Mouse (Mus musculus): Measurements from ENCODE around the gene Actr5. TPM values are rescaled to one million over a fixed set of nuclear protein-coding genes. Genes with fewer than 3 reads are reported as not detected.

Gene Actr5
- polyA plus RNA-seq, 1 experiment = 9.4 TPM

- H3K27me3 ChIP-seq (ENCODE audit: control insufficient read depth, insufficient read depth, low read length) = peaks cover 47% of the 10 kb centered on the region
- TF ChIP-seq POLR2A (IDR thresholded peaks at IDR 0.05; ENCODE audit: low read depth, low read length) (no peak), CTCF (IDR thresholded peaks at IDR 0.05; ENCODE audit: extremely low read depth, insufficient read depth, insufficient read length, insufficient replicate concordance) (peak; percentile 54; the same call in 1 of the 2 replicates)
- no peak overlapping the region for H3K4me3 ChIP-seq (ENCODE audit: extremely low read depth, insufficient read depth, insufficient read length)
- 10% methylated on average over 53 of the region's 53 CpGs for WGBS
- DNase-seq (ENCODE audit: low read depth in 1 of 2, low spot score in 2 of 2) = peak; percentile 60 to 61
- peaks cover 6% of the 10 kb centered on the region for H3K4me1 ChIP-seq (ENCODE audit: control insufficient read depth, insufficient read depth, insufficient read length)
- no peak overlapping the region for H3K27ac ChIP-seq (ENCODE audit: insufficient read depth, low read length)
- H3K36me3 ChIP-seq (ENCODE audit: control insufficient read depth, insufficient read depth, low read length) = no peaks in the 10 kb centered on the region
These were observed 10.9 kb upstream of the Actr5 start for GRCm38 (mm10) chr2:158613541-158614417.

DNA sequence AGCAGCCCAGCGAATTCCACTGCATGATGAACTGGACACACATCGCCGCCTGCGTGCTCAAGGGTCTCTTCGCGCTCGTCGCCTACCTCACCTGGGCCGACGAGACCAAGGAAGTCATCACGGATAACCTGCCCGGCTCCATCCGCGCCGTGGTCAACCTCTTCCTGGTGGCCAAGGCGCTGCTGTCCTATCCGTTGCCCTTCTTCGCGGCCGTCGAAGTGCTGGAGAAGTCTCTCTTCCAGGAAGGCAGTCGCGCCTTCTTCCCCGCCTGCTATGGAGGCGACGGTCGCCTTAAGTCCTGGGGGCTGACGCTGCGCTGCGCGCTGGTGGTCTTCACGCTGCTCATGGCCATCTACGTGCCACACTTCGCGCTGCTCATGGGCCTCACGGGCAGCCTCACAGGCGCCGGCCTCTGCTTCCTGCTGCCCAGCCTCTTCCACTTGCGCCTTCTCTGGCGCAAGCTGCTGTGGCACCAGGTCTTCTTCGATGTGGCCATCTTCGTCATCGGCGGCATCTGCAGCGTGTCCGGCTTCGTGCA lies 10.2 kb upstream of the Actr5 start:
- H3K27me3 ChIP-seq (ENCODE audit: control insufficient read depth, insufficient read depth, low read length) = peaks cover 45% of the 10 kb centered on the region
- no peak overlapping the region for H3K4me3 ChIP-seq (ENCODE audit: extremely low read depth, insufficient read depth, insufficient read length)
- no peaks in the 10 kb centered on the region for H3K36me3 ChIP-seq (ENCODE audit: control insufficient read depth, insufficient read depth, low read length)
- no peak overlapping the region for H3K27ac ChIP-seq (ENCODE audit: insufficient read depth, low read length)
- 6% methylated on average over 47 of the region's 47 CpGs for WGBS
- no peak for DNase-seq (ENCODE audit: low read depth in 1 of 2, low spot score in 2 of 2)
- no peak for TF ChIP-seq POLR2A (IDR thresholded peaks at IDR 0.05; ENCODE audit: low read depth, low read length)
- TF ChIP-seq CTCF (IDR thresholded peaks at IDR 0.05; ENCODE audit: extremely low read depth, insufficient read depth, insufficient read length, insufficient replicate concordance) = no peak
- H3K4me1 ChIP-seq (ENCODE audit: control insufficient read depth, insufficient read depth, insufficient read length) = peaks cover 6% of the 10 kb centered on the region

DNA sequence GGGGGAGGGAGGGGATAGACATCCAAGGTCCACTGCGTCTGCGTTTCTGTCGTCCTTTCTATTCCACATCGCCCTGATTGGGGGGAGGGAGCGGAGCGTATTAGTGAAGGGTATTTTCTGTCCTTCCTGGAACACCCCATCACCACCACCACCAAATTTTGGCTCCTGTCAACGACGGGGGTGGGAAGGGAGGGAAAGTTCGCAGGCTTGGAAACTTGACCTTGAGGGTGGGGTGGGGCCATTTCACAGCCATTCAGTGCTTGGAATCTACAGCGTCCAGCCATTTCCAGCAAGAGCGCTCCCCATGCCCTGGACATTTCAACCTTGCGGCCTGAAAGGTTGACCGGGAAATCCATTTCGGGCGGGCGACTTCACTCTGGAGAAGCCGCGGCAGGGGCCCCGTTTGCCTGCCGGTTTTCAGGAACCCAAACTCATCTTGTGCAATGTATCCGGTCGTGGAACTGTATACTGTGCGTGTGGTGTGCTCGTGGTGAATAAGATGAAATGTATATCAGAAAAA lies 9.5 kb upstream of the Actr5 start:
- no peak overlapping the region for H3K4me3 ChIP-seq (ENCODE audit: extremely low read depth, insufficient read depth, insufficient read length)
- TF ChIP-seq CTCF (IDR thresholded peaks at IDR 0.05; ENCODE audit: extremely low read depth, insufficient read depth, insufficient read length, insufficient replicate concordance) = no peak
- TF ChIP-seq POLR2A (IDR thresholded peaks at IDR 0.05; ENCODE audit: low read depth, low read length) = no peak

DNA sequence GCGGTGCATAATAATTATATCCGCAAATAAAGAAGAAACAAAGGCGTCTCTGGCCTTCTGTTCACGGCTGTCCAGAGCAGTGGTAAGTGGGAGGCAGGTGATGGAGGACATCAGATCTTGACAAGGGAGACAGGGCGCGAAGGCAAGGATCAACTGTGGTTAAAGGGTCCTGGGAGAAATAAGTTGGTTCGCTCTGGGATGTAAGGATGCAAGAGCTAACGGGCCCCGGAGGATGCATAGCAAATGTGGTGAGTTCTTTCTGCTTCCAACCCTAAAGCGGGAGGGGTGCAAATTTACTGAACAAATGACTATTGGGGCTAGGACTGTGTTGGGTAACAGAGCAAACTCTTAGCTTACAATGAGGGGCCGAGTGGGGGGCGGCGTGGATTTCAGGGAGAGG lies 9.0 kb upstream of the Actr5 start:
- no peak for DNase-seq (ENCODE audit: low read depth in 1 of 2, low spot score in 2 of 2)
- Histone ChIP-seq H3K4me1 (ENCODE audit: control insufficient read depth, insufficient read depth, insufficient read length) (peaks cover 6% of the 10 kb centered on the region), H3K27ac (ENCODE audit: insufficient read depth, low read length) (no peak overlapping the region), H3K4me3 (ENCODE audit: extremely low read depth, insufficient read depth, insufficient read length) (no peak overlapping the region), H3K36me3 (ENCODE audit: control insufficient read depth, insufficient read depth, low read length) (no peaks in the 10 kb centered on the region), H3K27me3 (ENCODE audit: control insufficient read depth, insufficient read depth, low read length) (peaks cover 39% of the 10 kb centered on the region)
- 9% methylated on average over 13 of the region's 13 CpGs for WGBS
- TF ChIP-seq CTCF (IDR thresholded peaks at IDR 0.05; ENCODE audit: extremely low read depth, insufficient read depth, insufficient read length, insufficient replicate concordance) (no peak), POLR2A (IDR thresholded peaks at IDR 0.05; ENCODE audit: low read depth, low read length) (no peak)

More for the DNA sequence above, 9.5 kb upstream of the Actr5 start:
- no peak for DNase-seq (ENCODE audit: low read depth in 1 of 2, low spot score in 2 of 2)
- Histone ChIP-seq H3K27ac (ENCODE audit: insufficient read depth, low read length) (no peak overlapping the region), H3K4me1 (ENCODE audit: control insufficient read depth, insufficient read depth, insufficient read length) (peaks cover 6% of the 10 kb centered on the region), H3K36me3 (ENCODE audit: control insufficient read depth, insufficient read depth, low read length) (no peaks in the 10 kb centered on the region), H3K27me3 (ENCODE audit: control insufficient read depth, insufficient read depth, low read length) (peaks cover 43% of the 10 kb centered on the region)
- WGBS = 4% methylated on average over 24 of the region's 24 CpGs

DNA sequence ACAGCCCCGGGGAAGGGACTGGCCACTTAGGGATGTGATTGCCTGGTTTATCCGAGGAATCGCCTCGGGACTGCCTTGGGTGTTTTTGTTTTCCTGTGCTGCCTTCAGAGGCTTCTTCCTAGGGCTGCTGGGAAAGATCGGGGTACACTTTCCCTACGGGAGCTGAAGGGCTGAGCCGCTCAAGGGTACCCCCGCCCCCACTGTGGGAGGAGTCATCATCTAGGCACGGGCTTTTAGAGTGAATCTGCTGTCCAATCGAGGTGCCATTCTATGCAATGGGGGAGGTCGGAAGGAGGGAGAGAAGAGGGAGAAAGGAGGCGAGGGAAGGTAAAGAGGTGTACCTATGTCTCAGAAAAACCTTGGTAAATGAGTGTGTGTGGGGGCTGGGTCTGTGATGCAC lies 8.4 kb upstream of the Actr5 start:
- peaks cover 6% of the 10 kb centered on the region for H3K4me1 ChIP-seq (ENCODE audit: control insufficient read depth, insufficient read depth, insufficient read length)
- H3K36me3 ChIP-seq (ENCODE audit: control insufficient read depth, insufficient read depth, low read length) = no peaks in the 10 kb centered on the region
- TF ChIP-seq CTCF (IDR thresholded peaks at IDR 0.05; ENCODE audit: extremely low read depth, insufficient read depth, insufficient read length, insufficient replicate concordance) (no peak), POLR2A (IDR thresholded peaks at IDR 0.05; ENCODE audit: low read depth, low read length) (no peak)
- DNase-seq (ENCODE audit: low read depth in 1 of 2, low spot score in 2 of 2) = no peak
- no peak overlapping the region for H3K27ac ChIP-seq (ENCODE audit: insufficient read depth, low read length)
- WGBS = 5% methylated on average over 12 of the region's 12 CpGs
- no peak overlapping the region for H3K4me3 ChIP-seq (ENCODE audit: extremely low read depth, insufficient read depth, insufficient read length)
- peaks cover 33% of the 10 kb centered on the region for H3K27me3 ChIP-seq (ENCODE audit: control insufficient read depth, insufficient read depth, low read length)

DNA sequence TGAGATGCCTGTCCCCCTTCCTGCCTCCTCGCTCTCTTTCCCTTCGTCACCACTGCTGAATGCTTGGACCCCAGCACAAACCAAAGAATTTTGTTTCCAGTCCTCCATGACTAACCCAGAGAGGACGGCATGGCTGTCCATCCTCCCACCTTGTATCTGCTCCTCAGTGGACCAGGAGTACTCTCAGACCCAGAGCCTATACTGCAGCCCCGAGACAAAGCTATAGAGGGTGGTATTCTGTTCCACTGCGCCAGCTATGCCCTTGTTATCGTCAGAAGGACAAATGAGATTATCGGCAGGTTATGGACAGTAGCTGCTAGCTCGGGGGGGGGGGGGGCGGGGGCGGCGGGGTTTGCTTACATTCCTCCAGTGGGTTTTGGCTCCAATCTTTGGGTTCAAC lies 7.9 kb upstream of the Actr5 start:
- H3K4me1 ChIP-seq (ENCODE audit: control insufficient read depth, insufficient read depth, insufficient read length) = peaks cover 6% of the 10 kb centered on the region
- 19% methylated on average over 11 of the region's 11 CpGs for WGBS
- H3K27ac ChIP-seq (ENCODE audit: insufficient read depth, low read length) = no peak overlapping the region
- no peak overlapping the region for H3K4me3 ChIP-seq (ENCODE audit: extremely low read depth, insufficient read depth, insufficient read length)
- no peak for DNase-seq (ENCODE audit: low read depth in 1 of 2, low spot score in 2 of 2)
- TF ChIP-seq POLR2A (IDR thresholded peaks at IDR 0.05; ENCODE audit: low read depth, low read length) (no peak), CTCF (IDR thresholded peaks at IDR 0.05; ENCODE audit: extremely low read depth, insufficient read depth, insufficient read length, insufficient replicate concordance) (no peak)
- no peaks in the 10 kb centered on the region for H3K36me3 ChIP-seq (ENCODE audit: control insufficient read depth, insufficient read depth, low read length)
- H3K27me3 ChIP-seq (ENCODE audit: control insufficient read depth, insufficient read depth, low read length) = peaks cover 30% of the 10 kb centered on the region

Measured in spleen, adult 2 months (tissue).